Mouse (Mus musculus) liver, adult 2 months (tissue): Measurements from ENCODE around the gene Gcgr. TPM values are rescaled to one million over a fixed set of nuclear protein-coding genes. Genes with fewer than 3 reads are reported as not detected.
"Not testable (repeated sequence)": the region's sequence is repeated elsewhere in the genome, so short reads cannot be mapped to it uniquely, and the experiment has no call there.

ENCODE experiments used
- DNase-seq: peaks from one replicate; pipeline ENCODE4 v3.0.0-alpha.2; 2011; ENCODE audit warnings: low read depth, low spot score; ENCODE audit errors: extremely low read depth
- H3K27ac ChIP-seq: fragments of 200-500 bp; replicated peaks from 2 replicates; pipeline ENCODE4 v1.5.1; 2012; ENCODE audit warnings: low read depth, mild to moderate bottlenecking, control low read depth, inconsistent platforms, low read length; ENCODE audit not compliant: insufficient read depth
- H3K27me3 ChIP-seq: fragments of 200-500 bp; 2 replicates; pipeline ENCODE4 v1.6.1; 2012; ENCODE audit warnings: mild to moderate bottlenecking, moderate library complexity, low read length, inconsistent platforms; ENCODE audit not compliant: control insufficient read depth, insufficient read depth
- H3K36me3 ChIP-seq: fragments of 200-500 bp; 2 replicates; pipeline ENCODE4 v1.6.1; 2012; ENCODE audit warnings: low read length, inconsistent platforms; ENCODE audit not compliant: control insufficient read depth, insufficient read depth
- H3K4me1 ChIP-seq: fragments of 200-500 bp; 2 replicates; pipeline ENCODE4 v1.6.1; 2011; ENCODE audit warnings: low read length; ENCODE audit not compliant: control insufficient read depth, insufficient read depth
- H3K4me3 ChIP-seq: fragments of 200-500 bp; 2 replicates; pipeline ENCODE4 v1.5.1; 2011; ENCODE audit warnings: low read depth, mild to moderate bottlenecking, control low read depth, low read length, moderate library complexity; ENCODE audit not compliant: insufficient read depth
- H3K79me2 ChIP-seq: fragments of 200-500 bp; 2 replicates; pipeline ENCODE4 v1.6.1; 2012; ENCODE audit warnings: inconsistent platforms, mild to moderate bottlenecking, low read length, moderate library complexity; ENCODE audit not compliant: control insufficient read depth, insufficient read depth
- H3K9ac ChIP-seq: fragments of 200-500 bp; 2 replicates; pipeline ENCODE4 v1.6.1; 2012; ENCODE audit warnings: low read depth, mild to moderate bottlenecking, control low read depth, inconsistent platforms, low read length
- CTCF ChIP-seq: fragments of 200-500 bp; IDR thresholded peaks from 2 replicates; pipeline ENCODE4 v1.5.1; 2011; ENCODE audit warnings: low read depth, low read length, control low read depth
- POLR2A ChIP-seq: fragments of 200-500 bp; IDR thresholded peaks from 2 replicates; pipeline ENCODE4 v1.6.1; 2011; ENCODE audit warnings: low read length, control low read depth; ENCODE audit not compliant: insufficient read depth; ENCODE audit errors: extremely low read depth
- WGBS: fragments of 180-500 bp; shearing (Covaris S2); methylation state at CpG from one replicate; pipeline ENCODE4 v1.1.7; 2018; 5-methylcytosine and 5-hydroxymethylcytosine counted together
- polyA plus RNA-seq: library from polyadenylated mRNA; depleted of rRNA; stranded (reverse); fragments of >200 nt; gene quantifications from 2 replicates; pipeline ENCODE4 v1.2.3, GENCODE M21; 2012
- total RNA-seq: library from RNA; depleted of rRNA; stranded (reverse); fragments of >200 nt; gene quantifications from 2 replicates; pipeline ENCODE4 v1.2.3, GENCODE M21; 2014

Gcgr gene
- total and polyA plus RNA-seq, 2 experiments = 135 to 561 TPM

- no peaks in the 10 kb centered on the region for H3K36me3 ChIP-seq
- no peaks in the 10 kb centered on the region for H3K27me3 ChIP-seq
- no peak overlapping the region for H3K27ac ChIP-seq
- H3K9ac ChIP-seq = no peak overlapping the region
- no peak overlapping the region for H3K4me3 ChIP-seq
- H3K79me2 ChIP-seq = no peaks in the 10 kb centered on the region
- peaks cover 25% of the 10 kb centered on the region for H3K4me1 ChIP-seq
- DNase-seq = no peak
- no peak for TF ChIP-seq CTCF
- WGBS = 72% methylated on average over 9 of the region's 9 CpGs
These were observed 22.1 kb upstream of the Gcgr start for GRCm38 (mm10) chr11:120508290-120508870.

- TF ChIP-seq POLR2A = no peak
- no peak for TF ChIP-seq CTCF
These were observed 20.6 kb upstream of the Gcgr start for GRCm38 (mm10) chr11:120509940-120510339.

DNA sequence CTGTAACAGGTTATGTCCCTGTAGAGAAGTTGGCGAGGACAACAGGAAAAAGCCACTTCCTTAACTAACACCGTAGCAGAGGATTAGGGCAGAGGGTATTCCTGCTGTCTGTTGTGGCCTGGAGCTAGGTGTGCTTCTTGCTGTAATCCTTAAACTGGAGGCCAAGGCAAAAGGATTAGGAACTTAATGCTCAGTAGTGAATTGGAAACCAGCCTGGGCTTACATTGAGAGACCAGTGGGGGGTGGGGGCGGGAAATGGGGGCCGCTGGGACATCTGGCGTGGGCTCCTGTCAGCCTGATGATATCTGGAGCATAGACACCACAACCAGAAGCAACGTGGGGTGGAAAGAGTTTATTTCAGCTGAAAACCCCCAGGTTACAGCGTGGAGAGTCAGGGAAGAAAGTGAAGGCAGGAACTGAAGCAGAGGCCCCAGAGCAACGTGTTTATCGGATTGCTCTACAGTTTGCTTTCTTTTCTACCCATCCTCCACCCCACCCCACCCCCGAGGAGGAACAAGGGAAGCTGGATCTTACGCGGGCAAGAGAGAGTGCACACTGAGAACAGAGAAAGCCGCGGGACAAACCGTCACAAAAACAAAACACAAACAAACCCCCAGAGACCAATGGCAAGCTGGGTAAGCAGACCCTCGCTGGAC lies 20.0 kb upstream of the Gcgr start:
- 7% methylated on average over 16 of the region's 16 CpGs for WGBS
- Histone ChIP-seq H3K27me3 (no peaks in the 10 kb centered on the region), H3K36me3 (no peaks in the 10 kb centered on the region), H3K27ac (peak overlapping the region; percentile 75), H3K4me1 (peaks cover 25% of the 10 kb centered on the region), H3K4me3 (peak overlapping the region; percentile 7), H3K9ac (peak overlapping the region; percentile 70), H3K79me2 (no peaks in the 10 kb centered on the region)
- DNase-seq = no peak
- TF ChIP-seq CTCF (no peak), POLR2A (no peak)

More at GRCm38 (mm10) chr11:120509940-120510339, 20.6 kb upstream of the Gcgr start:
- DNase-seq = peak; percentile 96
- Histone ChIP-seq H3K4me3 (no peak overlapping the region), H3K9ac (peak overlapping the region; percentile 70), H3K79me2 (no peaks in the 10 kb centered on the region), H3K4me1 (peaks cover 25% of the 10 kb centered on the region), H3K27ac (peak overlapping the region; percentile 75), H3K27me3 (no peaks in the 10 kb centered on the region), H3K36me3 (no peaks in the 10 kb centered on the region)
- 11% methylated on average over 4 of the region's 4 CpGs for WGBS

- Histone ChIP-seq H3K9ac (no peak overlapping the region), H3K36me3 (no peaks in the 10 kb centered on the region), H3K79me2 (no peaks in the 10 kb centered on the region), H3K27me3 (no peaks in the 10 kb centered on the region), H3K4me1 (peaks cover 16% of the 10 kb centered on the region), H3K4me3 (no peak overlapping the region), H3K27ac (no peak overlapping the region)
- TF ChIP-seq CTCF = no peak
- no peak for TF ChIP-seq POLR2A
- 26% methylated on average over 6 of the region's 6 CpGs for WGBS
- peak; percentile 55 for DNase-seq
These were observed 17.6 kb upstream of the Gcgr start for GRCm38 (mm10) chr11:120512790-120513453.

DNA sequence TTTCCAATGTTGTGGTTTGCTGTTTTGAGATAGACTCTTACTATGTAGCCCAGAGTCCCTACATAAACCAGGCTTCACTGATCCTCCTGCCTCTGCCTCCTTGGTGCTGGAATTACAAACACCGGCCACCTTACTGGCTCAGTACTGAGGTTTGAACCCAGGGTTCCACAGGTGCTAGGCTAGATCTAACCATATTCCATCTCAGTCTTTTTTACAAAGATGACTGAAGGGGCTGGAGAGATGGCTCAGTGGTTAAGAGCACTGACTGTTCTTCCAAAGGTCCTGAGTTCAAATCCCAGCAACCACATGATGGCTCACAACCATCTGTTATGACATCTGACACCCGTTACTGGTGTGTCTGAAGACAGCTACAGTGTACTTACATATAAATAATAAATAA lies 16.2 kb upstream of the Gcgr start:
- not testable (repeated sequence) for H3K27ac ChIP-seq, H3K27me3 ChIP-seq, H3K36me3 ChIP-seq, H3K9ac ChIP-seq, H3K4me3 ChIP-seq, H3K79me2 ChIP-seq, DNase-seq
- 94% methylated on average over 2 of the region's 2 CpGs for WGBS
- H3K4me1 ChIP-seq = peaks cover 20% of the 10 kb centered on the region

GRCm38 (mm10) chr11:120515611-120516010 lies 14.9 kb upstream of the Gcgr start:
- H3K36me3 ChIP-seq = no peaks in the 10 kb centered on the region
- H3K27me3 ChIP-seq = no peaks in the 10 kb centered on the region
- H3K79me2 ChIP-seq = no peaks in the 10 kb centered on the region
- 10% methylated on average over 17 of the region's 17 CpGs for WGBS
- peak overlapping the region; percentile 69 for H3K27ac ChIP-seq
- no peak overlapping the region for H3K4me3 ChIP-seq
- peak; percentile 82 for DNase-seq
- H3K9ac ChIP-seq = peak overlapping the region; percentile 50
- peaks cover 10% of the 10 kb centered on the region for H3K4me1 ChIP-seq
- TF ChIP-seq POLR2A = 0 out of 2 replicates have a peak, but pooled peaks have one; percentile 50
- TF ChIP-seq CTCF = peak; percentile 94
